Mouse (Mus musculus) granulocyte monocyte progenitor cell, adult 5-6 weeks (primary cell): ENCODE measurements around the gene Irs3. TPM values are rescaled to one million over a fixed set of nuclear protein-coding genes. Genes with fewer than 3 reads are reported as not detected.
"Not testable (repeated sequence)": the region's sequence is repeated elsewhere in the genome, so short reads cannot be mapped to it uniquely, and the experiment has no call there.

Experiments
- ATAC-seq: replicated peaks from 2 replicates; pipeline ENCODE4 v1.8.0; 2016; ENCODE audit warnings: mild to moderate bottlenecking, moderate TSS enrichment, inconsistent platforms; ENCODE audit not compliant: poor library complexity, severe bottlenecking
- total RNA-seq, 2 experiments: library from RNA; stranded (forward) in 1 of 2; stranded (reverse) in 1 of 2; fragments of 200-712, 200-1000 nt in 1 of 2; fragments of >200 nt in 1 of 2; fragmentation: Nextera tagmentation in 1 of 2; gene quantifications; 2 replicates each; pipeline ENCODE4 v1.2.3; 2014 to 2017

Irs3 gene
- total RNA-seq, 2 experiments from 2014 or later: not detected

- peak; percentile 72 for ATAC-seq
These were observed 16.8 kb downstream of the Irs3 start, which contains the start of the genes Fbxo24, Lrch4 and Gm20605 for GRCm38 (mm10) chr5:137628498-137629305. Gene Fbxo24, minus strand, starts transcription at chr5:137629002. Gene Lrch4, plus strand, starts transcription at chr5:137629121. Gene Gm20605, plus strand, starts transcription at chr5:137629175.

- ATAC-seq: no peak
These were observed 17.5 kb downstream of the Irs3 start for GRCm38 (mm10) chr5:137627991-137628390.

- ATAC-seq: peak; percentile 13
These were observed 21.5 kb downstream of the Irs3 start for GRCm38 (mm10) chr5:137623937-137624530.

GRCm38 (mm10) chr5:137615347-137615746, 30.2 kb downstream of the Irs3 start:
- no peak for ATAC-seq

- ATAC-seq: not testable (repeated sequence)
These were observed 30.6 kb downstream of the Irs3 start for GRCm38 (mm10) chr5:137614921-137615320.

GRCm38 (mm10) chr5:137613550-137613949, 32.0 kb downstream of the Irs3 start, which contains the start of gene Pcolce:
Gene Pcolce, minus strand, starts transcription at chr5:137613784.
- ATAC-seq: no peak

GRCm38 (mm10) chr5:137613076-137613475, 32.4 kb downstream of the Irs3 start:
- no peak for ATAC-seq

GRCm38 (mm10) chr5:137611245-137611602, 34.3 kb downstream of the Irs3 start:
- ATAC-seq: no peak

GRCm38 (mm10) chr5:137610548-137611244, 34.8 kb downstream of the Irs3 start:
- ATAC-seq: no peak

- ATAC-seq: no peak
These were observed 35.5 kb downstream of the Irs3 start for GRCm38 (mm10) chr5:137610056-137610455.

GRCm38 (mm10) chr5:137609292-137609691, 36.2 kb downstream of the Irs3 start:
- no peak for ATAC-seq

GRCm38 (mm10) chr5:137608654-137609190, 36.8 kb downstream of the Irs3 start:
- no peak for ATAC-seq

GRCm38 (mm10) chr5:137607860-137608653, 37.5 kb downstream of the Irs3 start:
- no peak for ATAC-seq

GRCm38 (mm10) chr5:137601365-137601729, 44.2 kb downstream of the Irs3 start:
- ATAC-seq: no peak

- ATAC-seq: peak; percentile 83
These were observed 44.7 kb downstream of the Irs3 start, which contains the start of gene Mospd3 for GRCm38 (mm10) chr5:137600619-137601364. Gene Mospd3, minus strand, starts transcription at chr5:137601058.

GRCm38 (mm10) chr5:137600281-137600618, 45.3 kb downstream of the Irs3 start:
- no peak for ATAC-seq

GRCm38 (mm10) chr5:137599600-137599999, 45.9 kb downstream of the Irs3 start:
- no peak for ATAC-seq

- no peak for ATAC-seq
These were observed 47.3 kb downstream of the Irs3 start for GRCm38 (mm10) chr5:137598100-137598826.

GRCm38 (mm10) chr5:137597625-137598024, 47.9 kb downstream of the Irs3 start:
- ATAC-seq: no peak
